Mouse (Mus musculus): ENCODE measurements at regions not wholly inside any gene's neighbourhood (a gene's known extent, or its start where the extent isn't known, plus 50 kb on each side); places are given as distances from the start of the nearest gene placed in this dataset.

DNA sequence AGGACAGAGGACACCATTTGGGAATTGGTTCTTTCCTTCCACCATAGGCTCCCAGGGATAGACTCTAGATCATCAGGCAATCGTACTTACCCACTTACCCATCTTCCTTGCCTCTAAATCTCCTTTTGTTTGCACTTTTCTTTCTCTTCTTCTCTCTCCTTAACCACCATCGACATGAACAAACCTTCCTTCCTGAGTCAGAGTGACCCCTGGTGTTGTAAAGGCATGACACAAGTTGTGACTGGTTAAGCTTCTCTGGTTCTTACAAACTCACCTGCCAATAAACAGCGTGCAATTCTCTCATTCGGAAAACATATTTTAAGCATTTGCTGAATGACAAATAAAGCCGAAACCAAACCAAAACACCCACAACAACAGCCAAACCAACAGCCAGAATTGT is 193.4 kb upstream of the Mctp2 start:
- no peak for ATAC-seq (replicated peaks; ENCODE audit: insufficient number of reproducible peaks, low FRiP score, low TSS enrichment, poor library complexity, severe bottlenecking)

DNA sequence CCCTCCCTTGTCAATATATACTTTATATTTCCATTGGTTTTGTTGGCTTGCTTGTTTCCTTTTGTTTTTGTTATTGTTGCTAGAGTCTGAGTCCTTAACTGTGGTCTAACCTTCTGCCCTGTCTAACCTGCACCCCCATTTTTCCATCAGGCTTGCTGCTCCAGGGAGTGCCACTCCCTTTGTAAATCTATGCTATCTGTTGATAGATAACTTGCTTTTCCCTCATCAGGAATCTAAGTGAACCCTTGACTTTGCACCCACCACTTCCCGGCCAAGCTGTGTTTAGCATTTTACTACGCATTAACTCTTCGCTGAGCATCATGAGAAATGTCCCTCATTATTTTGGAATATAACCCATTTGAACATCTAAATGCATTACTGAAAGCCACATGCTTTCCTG is 193.8 kb upstream of the Mctp2 start:
- ATAC-seq (replicated peaks; ENCODE audit: insufficient number of reproducible peaks, low FRiP score, low TSS enrichment, poor library complexity, severe bottlenecking): no peak

DNA sequence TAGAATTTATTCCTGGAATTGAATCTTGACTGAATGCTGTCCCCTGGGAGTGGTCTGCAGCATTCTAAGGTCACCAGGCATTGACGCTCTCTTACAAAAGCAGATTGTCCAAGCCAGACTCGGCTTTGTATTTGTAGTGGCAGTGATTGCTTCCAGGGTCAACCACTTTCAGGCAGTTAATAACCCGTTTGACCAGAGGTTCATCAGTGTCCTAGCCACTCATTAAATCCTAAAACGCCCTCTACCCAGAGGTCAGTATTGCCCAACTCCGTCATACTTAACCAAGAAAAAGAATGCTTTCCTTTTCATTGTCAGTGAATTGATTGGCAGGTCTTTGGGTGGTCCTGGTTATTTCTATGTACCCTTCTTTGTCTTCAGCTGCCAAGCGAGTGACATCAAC is 194.6 kb upstream of the Mctp2 start:
- no peak for ATAC-seq (replicated peaks; ENCODE audit: insufficient number of reproducible peaks, low FRiP score, low TSS enrichment, poor library complexity, severe bottlenecking)

DNA sequence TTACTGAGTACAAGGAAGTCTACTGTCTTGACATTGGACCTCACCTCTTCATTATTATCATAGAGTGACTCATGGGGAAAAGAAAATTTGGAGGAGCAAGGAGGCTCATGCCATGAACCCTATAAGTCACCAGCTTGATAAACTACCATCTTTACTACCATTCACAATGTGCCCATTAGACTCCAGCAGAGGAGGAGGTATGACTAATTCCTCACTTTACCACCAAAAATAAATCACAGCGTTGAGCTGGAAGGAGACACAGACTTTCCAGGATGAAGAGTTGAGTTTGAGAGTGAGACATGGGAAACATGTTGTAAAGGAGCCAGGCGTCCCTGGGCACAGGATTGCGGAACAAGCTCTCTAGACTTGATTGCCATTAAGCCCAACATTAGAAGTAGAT is 195.0 kb upstream of the Mctp2 start:
- ATAC-seq (replicated peaks; ENCODE audit: insufficient number of reproducible peaks, low FRiP score, low TSS enrichment, poor library complexity, severe bottlenecking): no peak

DNA sequence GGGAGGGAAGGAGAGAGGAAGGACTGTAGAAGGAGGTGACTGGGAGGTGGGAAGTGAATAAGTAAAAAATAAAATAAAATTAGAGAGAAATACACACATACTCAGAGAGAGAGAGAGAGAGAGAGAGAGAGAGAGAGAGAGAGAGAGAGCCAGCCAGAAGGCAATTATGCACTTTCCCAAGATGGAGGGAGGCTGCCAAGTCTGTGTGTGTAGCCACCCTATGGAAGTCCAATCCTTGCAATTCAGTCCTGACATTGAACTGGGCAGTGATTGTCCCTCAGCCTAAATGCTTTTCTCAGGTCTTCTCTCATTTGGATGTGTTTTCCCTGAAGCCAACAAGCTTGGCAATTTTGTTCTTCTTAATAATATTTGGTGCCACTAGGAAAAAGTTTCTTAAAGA is 197.3 kb upstream of the Mctp2 start:
- ATAC-seq (replicated peaks; ENCODE audit: insufficient number of reproducible peaks, low FRiP score, low TSS enrichment, poor library complexity, severe bottlenecking): no peak

DNA sequence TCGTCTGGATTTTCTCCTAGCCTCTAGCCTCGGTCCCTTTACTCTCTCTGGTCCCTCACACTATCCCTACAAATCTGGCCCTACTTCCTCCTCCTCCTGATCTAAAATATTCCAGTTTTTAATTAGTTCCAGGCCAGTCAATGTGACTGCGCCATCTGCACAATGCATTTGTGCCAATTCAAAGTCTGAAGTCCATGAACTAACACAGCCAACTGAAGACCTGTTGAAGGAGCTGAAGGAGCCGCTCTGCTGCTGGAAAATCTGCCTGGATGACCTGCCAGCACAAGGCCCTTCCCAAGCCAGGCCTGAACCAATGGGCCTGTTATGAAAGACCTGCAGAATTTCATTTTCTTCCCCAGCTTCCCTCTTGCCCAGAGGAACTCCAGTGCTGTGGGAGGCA is 197.9 kb upstream of the Mctp2 start:
- ATAC-seq (replicated peaks; ENCODE audit: insufficient number of reproducible peaks, low FRiP score, low TSS enrichment, poor library complexity, severe bottlenecking): no peak

DNA sequence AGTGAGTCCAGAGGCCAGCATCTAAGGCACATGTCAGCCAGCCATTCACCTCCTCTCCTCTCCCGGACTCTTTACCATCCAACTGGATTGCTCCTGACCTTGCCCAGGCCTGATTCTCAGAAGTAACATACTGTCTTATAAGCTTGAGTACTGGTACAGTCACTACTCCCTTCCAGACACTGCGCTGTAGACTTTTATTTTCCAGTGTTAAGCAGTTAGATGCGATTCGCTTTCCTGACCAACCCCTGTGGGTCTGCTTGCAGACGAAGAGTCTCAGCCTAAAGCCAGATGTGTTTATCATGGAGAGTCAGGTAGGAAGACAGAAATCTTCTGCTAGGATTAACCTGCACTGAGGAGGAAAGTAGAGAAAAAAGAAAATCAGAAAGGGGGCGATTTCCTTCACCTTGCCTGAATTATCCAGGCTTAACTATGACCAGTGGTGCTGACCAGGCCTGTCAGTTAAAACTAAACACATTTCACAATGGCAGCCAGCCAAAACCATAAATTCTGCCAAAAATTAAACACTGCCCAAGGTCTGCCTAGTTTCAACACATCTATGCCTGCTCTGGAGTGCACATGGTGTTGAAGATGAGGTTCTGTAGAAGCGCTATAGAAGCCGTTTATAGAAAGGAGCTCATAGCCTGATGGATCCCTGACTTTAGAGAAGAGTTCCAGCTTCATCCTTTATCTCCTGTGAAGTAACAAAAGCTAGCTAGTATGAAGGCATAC is 199.5 kb upstream of the Mctp2 start:
- ATAC-seq (replicated peaks; ENCODE audit: insufficient number of reproducible peaks, low FRiP score, low TSS enrichment, poor library complexity, severe bottlenecking): no peak

DNA sequence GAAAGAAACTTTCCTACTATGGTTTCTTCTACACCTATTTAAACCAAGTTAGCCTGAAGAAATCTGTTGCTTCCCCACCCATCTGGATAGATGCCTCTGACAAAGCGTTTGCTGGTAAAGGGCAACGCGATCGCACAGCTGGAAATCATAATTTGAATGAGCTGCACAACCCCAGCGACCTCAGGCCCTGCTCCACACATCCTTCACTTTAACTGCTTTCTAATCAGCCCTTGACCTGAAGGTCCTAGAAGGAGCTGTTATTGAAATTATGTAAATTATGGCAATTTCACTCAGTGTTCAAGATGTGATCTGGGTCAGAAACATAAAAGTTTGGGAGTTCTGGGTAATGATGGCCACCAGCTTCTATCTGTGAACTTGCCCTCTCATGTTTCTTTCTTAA is 201.5 kb upstream of the Mctp2 start:
- ATAC-seq (replicated peaks; ENCODE audit: insufficient number of reproducible peaks, low FRiP score, low TSS enrichment, poor library complexity, severe bottlenecking): no peak

DNA sequence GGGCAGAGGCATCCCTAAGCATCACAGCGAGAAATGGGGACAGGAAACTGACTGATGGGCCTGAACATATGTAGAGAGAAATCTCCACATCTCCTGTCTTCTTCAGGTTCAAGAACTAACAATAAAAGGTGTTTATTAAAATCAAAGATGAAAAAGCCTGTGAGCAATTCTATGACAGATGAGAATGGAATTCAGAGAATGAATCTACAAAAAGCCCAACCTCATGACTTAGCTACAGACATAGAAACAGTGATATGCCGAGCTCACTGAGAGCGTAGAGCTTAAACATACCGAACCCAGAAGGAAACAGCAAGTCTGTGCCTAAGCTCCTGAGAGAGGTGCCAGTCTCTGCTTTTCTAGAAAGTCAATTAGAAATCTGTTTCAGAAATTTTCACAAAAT is 203.7 kb upstream of the Mctp2 start:
- no peak for ATAC-seq (replicated peaks; ENCODE audit: insufficient number of reproducible peaks, low FRiP score, low TSS enrichment, poor library complexity, severe bottlenecking)

DNA sequence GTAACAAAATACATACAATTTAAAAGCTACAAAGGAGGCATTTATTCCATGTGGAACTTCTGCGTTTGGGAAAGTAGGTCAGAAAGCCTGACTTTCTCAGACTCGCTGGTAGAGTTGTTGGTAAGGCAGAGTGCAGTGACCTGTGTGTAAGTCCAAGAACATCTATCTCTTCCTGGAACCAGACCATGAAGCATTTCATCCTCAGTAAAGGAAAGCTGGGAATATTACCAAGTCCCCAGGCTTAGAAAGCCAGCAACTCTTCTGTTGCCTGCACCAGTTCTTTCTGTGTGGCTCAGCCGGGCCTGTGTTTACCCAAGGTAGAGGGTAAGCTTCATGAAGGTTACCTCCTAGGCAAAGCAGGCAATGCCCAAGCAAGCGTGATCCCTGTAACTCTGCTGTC is 207.0 kb upstream of the Mctp2 start:
- ATAC-seq (replicated peaks; ENCODE audit: insufficient number of reproducible peaks, low FRiP score, low TSS enrichment, poor library complexity, severe bottlenecking): no peak

DNA sequence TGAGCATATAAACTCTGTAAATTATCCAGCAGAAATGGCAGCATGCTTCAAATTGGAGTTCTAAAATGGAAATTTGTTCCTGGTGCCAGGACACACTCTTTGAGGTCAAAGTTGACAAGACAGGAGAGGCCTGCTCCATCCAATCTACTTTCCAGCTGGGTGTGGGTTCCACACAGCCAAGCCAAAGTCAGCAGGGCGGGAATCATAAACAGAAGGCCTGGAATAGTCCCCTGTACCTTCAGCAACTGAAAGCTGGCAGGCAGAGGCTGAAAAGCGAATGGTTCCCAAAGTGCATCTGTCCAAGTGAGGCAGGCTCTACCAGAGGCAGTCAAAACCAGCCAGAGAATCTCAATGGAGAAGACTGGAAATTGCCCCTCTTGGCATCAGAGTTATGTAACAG is 208.4 kb upstream of the Mctp2 start:
- no peak for ATAC-seq (replicated peaks; ENCODE audit: insufficient number of reproducible peaks, low FRiP score, low TSS enrichment, poor library complexity, severe bottlenecking)

DNA sequence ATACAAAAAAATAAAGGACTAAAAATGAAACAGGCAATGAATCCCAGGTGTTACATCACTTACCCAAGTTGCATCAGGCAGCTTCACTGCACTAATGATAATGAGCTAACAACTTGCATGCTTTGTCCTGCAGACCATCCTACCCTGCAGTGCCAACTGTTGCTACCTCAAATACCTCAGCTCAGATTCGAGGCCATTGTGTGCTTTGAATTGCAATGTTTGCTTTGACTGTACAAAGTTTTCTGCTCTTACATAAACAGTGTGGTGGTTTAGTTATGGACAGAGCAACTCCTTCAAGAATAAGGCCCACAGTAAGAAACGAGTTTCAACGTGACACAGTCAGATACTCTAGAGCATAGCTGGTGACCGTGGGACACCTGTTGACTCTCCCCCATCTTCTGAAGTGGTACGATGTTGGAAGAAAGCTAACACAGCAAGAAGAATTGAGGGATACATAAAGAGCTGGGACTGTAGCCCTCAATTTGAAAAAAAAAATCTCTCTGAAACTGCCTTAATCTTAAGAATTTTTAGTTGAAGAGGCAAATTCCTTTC is 212.1 kb upstream of the Mctp2 start:
- no peak for ATAC-seq (replicated peaks; ENCODE audit: insufficient number of reproducible peaks, low FRiP score, low TSS enrichment, poor library complexity, severe bottlenecking)

DNA sequence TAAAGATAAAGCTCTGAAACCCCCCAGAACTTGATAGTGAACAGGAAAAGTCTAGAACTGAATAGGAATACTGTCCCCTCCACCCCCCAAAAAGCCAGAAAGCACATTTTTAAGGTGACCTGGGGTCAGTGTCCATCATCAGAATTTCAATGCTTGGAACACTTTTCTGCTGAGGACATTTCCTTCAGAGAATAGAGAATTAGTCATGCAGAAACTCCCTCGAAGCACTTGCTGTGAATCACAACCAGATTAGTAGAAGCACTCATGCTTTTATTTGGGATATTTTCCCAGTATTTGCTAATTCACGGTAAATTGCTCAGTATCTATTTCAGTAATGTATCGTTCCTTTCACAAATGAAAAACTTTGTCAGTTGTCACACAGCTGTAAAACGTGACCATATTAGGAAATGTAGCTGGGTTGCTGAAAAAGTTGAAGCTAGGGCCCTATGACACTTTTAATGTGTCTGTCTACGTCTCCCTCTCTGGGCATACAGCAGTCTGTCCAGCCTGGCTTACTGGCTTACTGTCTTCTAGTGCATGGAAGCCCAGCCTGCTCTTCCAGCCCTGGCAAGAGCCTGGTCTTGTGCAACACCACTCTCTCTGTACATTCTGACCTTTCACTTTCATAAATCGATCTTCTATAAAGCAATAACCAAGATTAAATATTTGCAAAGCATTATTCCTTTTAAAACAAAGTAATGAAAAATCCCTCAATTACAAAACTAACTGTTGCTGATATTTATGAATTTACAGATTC is 213.1 kb upstream of the Mctp2 start:
- ATAC-seq (replicated peaks; ENCODE audit: insufficient number of reproducible peaks, low FRiP score, low TSS enrichment, poor library complexity, severe bottlenecking): no peak

DNA sequence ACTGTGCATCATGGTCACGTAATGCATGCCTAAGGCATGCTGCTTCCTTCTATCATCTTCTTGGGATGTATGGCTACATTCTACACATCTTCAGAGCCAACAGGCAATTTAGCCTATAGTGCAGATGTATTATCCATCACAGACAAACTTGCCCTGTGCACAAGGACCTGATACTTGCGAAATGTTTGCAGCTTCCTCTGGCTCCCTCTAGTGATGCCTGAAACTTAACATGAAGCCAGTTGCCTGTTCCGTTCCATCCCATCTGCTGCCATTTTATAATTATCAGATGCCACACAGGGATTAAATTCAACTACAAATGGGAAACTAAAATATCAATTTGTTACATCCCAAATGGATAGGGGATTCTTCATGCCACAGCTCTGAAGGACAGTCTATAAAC is 222.5 kb upstream of the Mctp2 start:
- no peak for ATAC-seq (replicated peaks; ENCODE audit: insufficient number of reproducible peaks, low FRiP score, low TSS enrichment, poor library complexity, severe bottlenecking)

DNA sequence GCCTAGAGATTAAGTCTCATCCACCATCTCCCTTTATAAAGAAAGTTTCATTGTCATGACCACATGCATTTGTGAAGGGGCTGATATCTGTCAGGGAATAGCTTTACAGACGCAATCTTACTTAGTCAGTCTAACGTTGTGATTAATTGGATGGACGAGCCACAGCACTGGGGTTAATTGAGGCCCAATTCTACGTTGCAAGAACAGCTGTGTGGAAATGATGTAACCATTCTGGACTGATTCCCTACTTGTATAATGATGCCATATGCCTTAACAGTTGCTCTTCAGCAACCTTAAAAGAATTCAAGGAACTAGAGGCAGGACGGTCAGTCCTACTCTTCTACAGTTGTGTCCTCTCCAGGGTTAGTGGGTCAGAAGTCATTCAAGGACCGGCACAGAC is 231.9 kb upstream of the Mctp2 start:
- ATAC-seq (replicated peaks; ENCODE audit: insufficient number of reproducible peaks, low FRiP score, low TSS enrichment, poor library complexity, severe bottlenecking): no peak

DNA sequence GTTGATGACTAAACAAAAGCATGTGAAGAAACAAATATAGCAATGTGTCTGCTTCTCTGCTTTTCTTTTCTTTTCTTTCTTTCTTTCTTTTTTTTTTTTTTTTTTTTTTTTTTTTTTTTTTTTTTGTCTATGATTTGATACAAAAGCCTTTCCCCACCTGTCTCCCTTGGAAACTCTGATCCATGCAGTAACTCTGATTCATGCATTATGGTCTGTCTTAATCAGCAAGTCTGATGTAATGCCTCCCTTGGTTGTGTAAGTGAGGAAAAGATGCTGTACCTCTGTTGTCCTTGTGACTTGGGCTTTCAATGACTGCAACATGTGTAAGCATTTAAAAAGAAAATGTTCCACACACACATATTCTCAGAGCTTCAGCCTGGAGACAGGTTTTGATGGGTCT is 233.5 kb upstream of the Mctp2 start:
- ATAC-seq (replicated peaks; ENCODE audit: insufficient number of reproducible peaks, low FRiP score, low TSS enrichment, poor library complexity, severe bottlenecking): no peak

DNA sequence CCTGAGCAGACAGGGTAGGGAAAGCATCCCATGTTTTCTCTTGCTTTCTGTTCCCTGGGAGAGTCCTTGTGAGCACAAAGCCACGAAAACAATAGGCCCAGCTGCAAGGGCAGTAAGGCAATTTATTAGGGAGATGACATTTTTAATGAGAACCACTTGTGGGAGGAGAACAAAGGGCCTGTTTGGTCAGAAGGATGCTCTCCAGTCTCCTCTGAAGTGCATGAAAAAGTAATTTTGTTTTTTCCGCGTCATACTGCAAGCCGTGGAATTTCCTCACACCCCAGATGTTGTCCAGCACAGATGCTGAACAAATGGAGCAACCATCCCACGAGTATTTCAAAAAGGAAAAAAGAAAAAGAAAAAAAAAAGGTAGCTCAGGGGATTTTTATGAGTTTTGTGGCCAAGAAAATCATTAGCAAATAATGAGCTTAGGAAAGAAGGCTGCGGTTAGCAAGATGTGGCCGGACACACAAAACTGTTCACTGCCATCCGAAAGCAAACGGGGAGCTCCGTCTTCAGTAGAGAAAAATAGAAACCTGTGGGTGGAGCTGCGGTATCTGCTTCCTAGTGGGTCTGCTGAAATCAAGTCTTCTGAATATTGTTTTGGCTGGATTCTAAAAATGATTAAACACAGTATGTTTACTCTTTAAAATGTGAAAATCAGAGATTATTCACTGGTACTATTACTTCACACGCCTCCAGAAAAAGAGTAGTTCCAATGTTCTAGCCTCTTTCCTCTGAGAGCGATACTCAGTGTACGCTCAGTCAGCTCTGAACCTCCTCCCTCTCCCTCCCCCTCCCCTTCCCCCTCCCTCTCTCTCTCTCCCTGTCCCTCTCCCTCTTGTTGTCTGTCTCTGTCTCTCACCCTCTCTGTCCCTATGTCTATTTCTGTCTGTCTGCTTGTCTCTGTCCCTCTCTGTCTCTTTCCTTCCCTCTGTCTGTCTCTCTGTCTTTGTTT is 235.4 kb upstream of the Mctp2 start:
- no peak for ATAC-seq (replicated peaks; ENCODE audit: insufficient number of reproducible peaks, low FRiP score, low TSS enrichment, poor library complexity, severe bottlenecking)

DNA sequence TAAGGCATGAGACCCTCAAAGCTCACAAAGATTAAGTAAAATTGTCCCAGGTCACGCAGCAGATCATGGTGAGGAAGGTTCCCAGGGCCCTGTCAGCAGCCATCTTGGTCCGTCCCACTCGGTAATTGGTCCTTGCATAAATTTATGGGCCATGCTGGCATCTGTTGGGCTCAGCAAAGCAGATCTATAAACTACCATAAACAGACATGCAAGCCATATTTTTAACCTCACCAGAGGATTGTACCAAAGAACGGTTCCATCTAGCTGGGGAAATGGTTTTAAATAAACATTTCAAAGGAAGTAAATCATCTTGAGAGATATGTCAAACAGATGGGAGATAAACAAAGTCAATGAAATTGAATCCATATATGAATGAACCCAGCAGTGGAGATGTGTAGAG is 237.1 kb upstream of the Mctp2 start:
- ATAC-seq (replicated peaks; ENCODE audit: insufficient number of reproducible peaks, low FRiP score, low TSS enrichment, poor library complexity, severe bottlenecking): no peak

DNA sequence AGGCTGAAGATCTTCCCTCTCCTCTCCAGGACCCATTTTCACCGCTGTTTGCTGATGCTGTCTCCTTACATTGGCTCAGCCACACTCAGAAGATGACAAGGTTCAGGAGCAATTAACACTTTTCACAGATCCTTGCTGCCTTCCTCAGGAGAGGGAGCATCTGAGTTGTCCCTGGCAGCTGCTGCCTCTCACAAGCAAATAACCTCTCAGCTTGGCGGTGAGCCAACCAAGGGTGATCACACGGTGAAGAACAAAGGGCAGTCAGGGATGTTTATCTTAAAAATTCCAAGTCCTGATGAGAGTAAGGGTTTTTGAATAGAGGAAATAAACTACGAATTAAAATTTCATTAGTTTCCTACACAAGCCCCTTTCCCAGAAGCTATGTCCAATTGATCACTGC is 237.5 kb upstream of the Mctp2 start:
- no peak for ATAC-seq (replicated peaks; ENCODE audit: insufficient number of reproducible peaks, low FRiP score, low TSS enrichment, poor library complexity, severe bottlenecking)
